Mouse (Mus musculus) bone marrow, adult 2 months (tissue): ENCODE data around the gene Slx4ip. TPM values are rescaled to one million over a fixed set of nuclear protein-coding genes. Genes with fewer than 3 reads are reported as not detected.

Source experiments
- H3K27ac ChIP-seq: fragments of 200-500 bp; 2 replicates; pipeline ENCODE4 v1.5.1; 2012; ENCODE audit warnings: low read depth, mild to moderate bottlenecking, control low read depth, inconsistent platforms, low read length; ENCODE audit not compliant: control insufficient read depth, poor library complexity, insufficient read depth
- H3K4me1 ChIP-seq: fragments of 200-500 bp; 2 replicates; pipeline ENCODE4 v1.6.1; 2011; ENCODE audit warnings: low read length; ENCODE audit not compliant: control insufficient read depth, insufficient read depth
- H3K4me3 ChIP-seq: fragments of 200-500 bp; replicated peaks from 2 replicates; pipeline ENCODE3; 2011; ENCODE audit warnings: mild to moderate bottlenecking, low read depth, low read length, control low read depth; ENCODE audit not compliant: control insufficient read depth
- CTCF ChIP-seq: fragments of 200-500 bp; IDR thresholded peaks from 2 replicates; pipeline ENCODE4 v1.5.1; 2011; ENCODE audit warnings: low read length, control low read depth; ENCODE audit not compliant: control insufficient read depth, insufficient read depth
- POLR2A ChIP-seq: fragments of 200-500 bp; IDR thresholded peaks from 2 replicates; pipeline ENCODE4 v1.6.1; 2011; ENCODE audit warnings: low read depth, mild to moderate bottlenecking, control low read depth, low read length, borderline replicate concordance; ENCODE audit not compliant: control insufficient read depth
- WGBS: fragments of 180-500 bp; shearing (Covaris S2); methylation state at CpG from one replicate; pipeline ENCODE4 v1.1.7; 2018; 5-methylcytosine and 5-hydroxymethylcytosine counted together
- polyA plus RNA-seq: library from polyadenylated mRNA; stranded (reverse); fragments of >200 nt; gene quantifications from 2 replicates; pipeline ENCODE4 v1.2.4, GENCODE M21; 2011; ENCODE audit warnings: low replicate concordance; ENCODE audit not compliant: missing spikeins, insufficient read depth, insufficient read length

Slx4ip gene
- polyA plus RNA-seq, 1 experiment: 5.0 TPM

GRCm38 (mm10) chr2:137082896-137083620 lies 192.0 kb downstream of the Slx4ip start:
- 87% methylated on average over 24 of the region's 24 CpGs for WGBS
- Histone ChIP-seq H3K4me3 (no peak overlapping the region), H3K4me1 (no peaks in the 10 kb centered on the region), H3K27ac (no peak overlapping the region)
- no peak for TF ChIP-seq POLR2A
- TF ChIP-seq CTCF: no peak

GRCm38 (mm10) chr2:137085257-137085656 lies 194.2 kb downstream of the Slx4ip start:
- no peaks in the 10 kb centered on the region for H3K4me1 ChIP-seq
- H3K27ac ChIP-seq: no peak overlapping the region
- H3K4me3 ChIP-seq: no peak overlapping the region
- TF ChIP-seq POLR2A: no peak
- TF ChIP-seq CTCF: no peak
- 75% methylated on average over 8 of the region's 8 CpGs for WGBS

- H3K27ac ChIP-seq: no peak overlapping the region
- TF ChIP-seq POLR2A (no peak), CTCF (no peak)
- H3K4me3 ChIP-seq: no peak overlapping the region
- H3K4me1 ChIP-seq: no peaks in the 10 kb centered on the region
- 87% methylated on average over 14 of the region's 14 CpGs for WGBS
These were observed 195.8 kb downstream of the Slx4ip start for GRCm38 (mm10) chr2:137086621-137087395.

- no peaks in the 10 kb centered on the region for H3K4me1 ChIP-seq
- no peak for TF ChIP-seq CTCF
- no peak for TF ChIP-seq POLR2A
- H3K4me3 ChIP-seq: no peak overlapping the region
- no peak overlapping the region for H3K27ac ChIP-seq
- 67% methylated on average over 6 of the region's 6 CpGs for WGBS
These were observed 196.7 kb downstream of the Slx4ip start for GRCm38 (mm10) chr2:137087705-137088104.

- TF ChIP-seq POLR2A: no peak
- TF ChIP-seq CTCF: no peak
- 74% methylated on average over 11 of the region's 11 CpGs for WGBS
- no peak overlapping the region for H3K27ac ChIP-seq
- no peaks in the 10 kb centered on the region for H3K4me1 ChIP-seq
- no peak overlapping the region for H3K4me3 ChIP-seq
These were observed 200.9 kb downstream of the Slx4ip start for GRCm38 (mm10) chr2:137091766-137092522.

GRCm38 (mm10) chr2:137092523-137093297 lies 201.7 kb downstream of the Slx4ip start:
- Histone ChIP-seq H3K4me3 (no peak overlapping the region), H3K4me1 (no peaks in the 10 kb centered on the region), H3K27ac (no peak overlapping the region)
- WGBS: 78% methylated on average over 10 of the region's 10 CpGs
- TF ChIP-seq CTCF: no peak
- no peak for TF ChIP-seq POLR2A

- 83% methylated on average over 7 of the region's 7 CpGs for WGBS
- TF ChIP-seq CTCF (no peak), POLR2A (no peak)
- no peak overlapping the region for H3K4me3 ChIP-seq
These were observed 202.2 kb downstream of the Slx4ip start for GRCm38 (mm10) chr2:137093298-137093630.

More at GRCm38 (mm10) chr2:137093298-137093630, 202.2 kb downstream of the Slx4ip start:
- H3K4me1 ChIP-seq: no peaks in the 10 kb centered on the region
- H3K27ac ChIP-seq: no peak overlapping the region
